Mouse (Mus musculus) liver, adult (tissue): ENCODE results near the gene Armh3.

ENCODE experiments used
- GATA4 ChIP-seq: IDR thresholded peaks from 2 replicates; pipeline ENCODE4 v1.6.1; 2014; ENCODE audit warnings: mild to moderate bottlenecking, low read length; ENCODE audit not compliant: insufficient replicate concordance

The Armh3 gene

DNA sequence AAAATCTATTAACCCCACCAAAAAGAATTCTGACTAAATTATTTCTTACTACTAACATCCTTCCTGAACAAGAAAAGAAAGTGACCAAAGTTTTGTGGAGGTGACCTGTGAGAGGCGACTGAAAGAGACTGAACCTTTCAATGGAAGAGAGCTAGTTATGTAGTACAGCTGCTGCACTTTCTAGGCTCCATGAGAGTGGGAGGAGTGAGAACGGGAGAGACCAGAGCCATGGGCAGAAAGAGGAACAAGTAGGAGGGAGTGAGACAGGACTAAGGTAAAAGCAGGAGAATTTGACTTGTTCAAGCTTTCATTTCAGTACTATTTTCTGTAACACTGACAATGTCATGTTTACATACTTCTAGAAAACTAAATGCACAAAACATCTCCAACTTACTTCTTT, 222.8 kb downstream of the Armh3 start:
- no peak for TF ChIP-seq GATA4

DNA sequence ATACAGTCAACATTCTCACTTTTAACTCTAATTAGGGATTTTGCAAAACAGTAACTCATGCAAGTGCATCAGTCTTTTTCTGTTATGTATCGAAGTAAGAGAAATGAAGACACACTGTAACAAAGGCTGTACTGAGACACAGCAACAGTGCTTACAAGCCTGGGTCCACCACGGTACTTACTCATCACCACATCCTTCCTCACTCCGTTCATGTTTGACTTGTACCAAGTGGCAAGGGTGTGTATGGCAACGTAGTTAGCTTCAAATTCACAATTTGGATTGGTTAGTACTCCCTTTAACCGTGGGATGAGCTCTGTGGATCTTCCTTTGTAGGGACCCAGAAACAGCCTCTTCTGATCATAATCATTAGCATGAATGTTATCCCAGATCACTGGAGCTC, 226.8 kb downstream of the Armh3 start:
- no peak for TF ChIP-seq GATA4
